ENCODE assay signal across 8 mouse cellular contexts in genomic region chr9:41973775-41974657, GRCm38 (mm10).
A peak's percentile ranks its signal among the peaks of the same experiment; 100 is the strongest.
DNase-seq lines count a peak whose midpoint lies in the region; ATAC-seq lines count a peak whose summit lies in the region.

No protein-coding gene starts in this region.

- H3K4me3 ChIP-seq in heart, embryonic 12.5 days = no peak overlapping the region
- H3K4me3 ChIP-seq in midbrain, embryonic 14.5 days (replicated peaks; ENCODE audit: low read depth, low read length) = no peak overlapping the region

- peaks cover 12% of the 10 kb centered on the region for H3K36me3 ChIP-seq in heart, embryonic 12.5 days
- H3K36me3 ChIP-seq in midbrain, embryonic 14.5 days (ENCODE audit: control insufficient read depth, insufficient read depth, low read length) = peaks cover 19% of the 10 kb centered on the region

- intact Hi-C loops in heart, postnatal 14 days (cut with DNase I) = no loop called here

- H3K4me1 ChIP-seq in heart, embryonic 12.5 days (replicated peaks) = peaks cover 29% of the 10 kb centered on the region
- H3K4me1 ChIP-seq in midbrain, embryonic 14.5 days (ENCODE audit: control insufficient read depth, insufficient read depth, low read length) = no peaks in the 10 kb centered on the region

- WGBS in heart, embryonic 12.5 days = 68% methylated on average over 25 of the region's 25 CpGs
- 69% methylated on average over 25 of the region's 25 CpGs for WGBS in midbrain, embryonic 14.5 days

- no peak overlapping the region for H3K9ac ChIP-seq in heart, embryonic 12.5 days
- H3K9ac ChIP-seq in midbrain, embryonic 14.5 days (replicated peaks; ENCODE audit: low read length) = no peak overlapping the region

- no peak for ATAC-seq in heart, embryonic 12.5 days (ENCODE audit: insufficient number of reproducible peaks, low FRiP score)
- peak; percentile 74; the same call in 1 of the 2 replicates for ATAC-seq in midbrain, embryonic 14.5 days (ENCODE audit: low FRiP score, low TSS enrichment)

- DNase-seq in heart, adult 11 months = peak; percentile 91
- peak; percentile 86 for DNase-seq in ZHBTc4 (ENCODE audit: low read depth, low spot score)
- peak; percentile 83 for DNase-seq in embryo, embryonic 11 days
- peak; percentile 42 to 60 for DNase-seq in heart, postnatal 14 days
- DNase-seq in left cerebral cortex, adult 18-20 months (ENCODE audit: low spot score in 2 of 2) = peak; percentile 85 to 87
- peak; percentile 90 for DNase-seq in midbrain, embryonic 14.5 days
- peak; percentile 35 for DNase-seq in thymus, postnatal 0 days (ENCODE audit: low spot score)

- no peak overlapping the region for H3K27ac ChIP-seq in heart, embryonic 12.5 days (ENCODE audit: poor library complexity, severe bottlenecking)
- H3K27ac ChIP-seq in midbrain, embryonic 14.5 days (replicated peaks; ENCODE audit: low read depth, low read length) = no peak overlapping the region

- no peak overlapping the region for H3K4me2 ChIP-seq in heart, embryonic 12.5 days
- no peak overlapping the region for H3K4me2 ChIP-seq in midbrain, embryonic 14.5 days (ENCODE audit: low read length)

- no peaks in the 10 kb centered on the region for H3K27me3 ChIP-seq in heart, embryonic 12.5 days (replicated peaks)
- no peaks in the 10 kb centered on the region for H3K27me3 ChIP-seq in midbrain, embryonic 14.5 days (ENCODE audit: control insufficient read depth, insufficient read depth, low read length)

- H3K9me3 ChIP-seq in heart, embryonic 12.5 days (replicated peaks) = peaks cover 7% of the 10 kb centered on the region; the same call in 1 of the 2 replicates
- no peaks in the 10 kb centered on the region for H3K9me3 ChIP-seq in midbrain, embryonic 14.5 days (ENCODE audit: control insufficient read depth, low read length)

Comparison
In these comparisons a context has a peak if more than half of its experiments do, and no peak if none do; other contexts are left out.
1. DNase-seq: peak in every context shown above with its lines; median percentile 91 in heart, adult 11 months; 90 in midbrain, embryonic 14.5 days; 86 in ZHBTc4; 86 in left cerebral cortex, adult 18-20 months; 83 in embryo, embryonic 11 days; 51 in heart, postnatal 14 days; 35 in thymus, postnatal 0 days.